Mouse (Mus musculus) ES-Bruce4 (cell line): ENCODE results near the gene Xrcc2. TPM values are rescaled to one million over a fixed set of nuclear protein-coding genes. Genes with fewer than 3 reads are reported as not detected.

ENCODE experiments used
- H3K27ac ChIP-seq: 2 replicates; pipeline ENCODE4 v1.5.1; 2012; ENCODE audit warnings: low read length, inconsistent platforms; ENCODE audit not compliant: insufficient read depth
- H3K27me3 ChIP-seq: 2 replicates; pipeline ENCODE4 v1.6.1; 2012; ENCODE audit warnings: mild to moderate bottlenecking, low read length, inconsistent platforms; ENCODE audit not compliant: control insufficient read depth, poor library complexity, insufficient read depth, severe bottlenecking
- H3K36me3 ChIP-seq: 2 replicates; pipeline ENCODE4 v1.6.1; 2012; ENCODE audit warnings: inconsistent platforms, mild to moderate bottlenecking, low read length, moderate library complexity; ENCODE audit not compliant: control insufficient read depth, poor library complexity, insufficient read depth, severe bottlenecking
- H3K4me1 ChIP-seq: one replicate; pipeline ENCODE4 v1.8.1; 2011; ENCODE audit warnings: low read length; ENCODE audit not compliant: control insufficient read depth, insufficient read depth
- H3K4me3 ChIP-seq: 2 replicates; pipeline ENCODE4 v1.5.1; 2011; ENCODE audit warnings: low read depth, mild to moderate bottlenecking, low read length
- H3K9ac ChIP-seq: 2 replicates; pipeline ENCODE4 v1.6.1; 2012; ENCODE audit warnings: low read depth, mild to moderate bottlenecking, inconsistent platforms; ENCODE audit not compliant: poor library complexity, severe bottlenecking
- H3K9me3 ChIP-seq: replicated peaks from 2 replicates; pipeline ENCODE4 v1.6.1; 2012; ENCODE audit warnings: mild to moderate bottlenecking, low read length, inconsistent platforms; ENCODE audit not compliant: control insufficient read depth, poor library complexity, insufficient read depth, severe bottlenecking
- CTCF ChIP-seq: IDR thresholded peaks from one replicate; pipeline ENCODE4 v1.8.1; 2011; ENCODE audit warnings: low read depth, low read length
- EP300 ChIP-seq: IDR thresholded peaks from 2 replicates; pipeline ENCODE4 v1.6.1; 2011; ENCODE audit warnings: low read depth, low read length; ENCODE audit not compliant: insufficient read depth
- POLR2A ChIP-seq: IDR thresholded peaks from one replicate; pipeline ENCODE4 v1.8.1; 2011; ENCODE audit warnings: low read length; ENCODE audit not compliant: insufficient read depth
- polyA plus RNA-seq: library from polyadenylated mRNA; stranded (reverse); fragments of >200 nt; gene quantifications from 2 replicates; pipeline ENCODE4 v1.2.4, GENCODE M21; 2011; ENCODE audit warnings: low read depth; ENCODE audit not compliant: missing spikeins, insufficient read depth, insufficient read length

The Xrcc2 gene
- polyA plus RNA-seq, 1 experiment: 22.1 TPM

GRCm38 (mm10) chr5:25645661-25646364 lies 59.8 kb downstream of the Xrcc2 start:
- Histone ChIP-seq H3K9me3 (no peaks in the 10 kb centered on the region), H3K4me1 (no peaks in the 10 kb centered on the region), H3K27me3 (no peaks in the 10 kb centered on the region), H3K9ac (no peak overlapping the region), H3K27ac (no peak overlapping the region), H3K4me3 (no peak overlapping the region), H3K36me3 (no peaks in the 10 kb centered on the region)
- TF ChIP-seq POLR2A: no peak
- no peak for TF ChIP-seq EP300
- TF ChIP-seq CTCF: no peak

GRCm38 (mm10) chr5:25644509-25644908 lies 61.1 kb downstream of the Xrcc2 start:
- Histone ChIP-seq H3K9ac (no peak overlapping the region), H3K27me3 (no peaks in the 10 kb centered on the region), H3K27ac (no peak overlapping the region), H3K4me1 (no peaks in the 10 kb centered on the region), H3K4me3 (no peak overlapping the region), H3K36me3 (no peaks in the 10 kb centered on the region), H3K9me3 (no peaks in the 10 kb centered on the region)
- TF ChIP-seq EP300 (no peak), CTCF (no peak)

- TF ChIP-seq POLR2A (no peak), EP300 (no peak), CTCF (no peak)
- Histone ChIP-seq H3K9me3 (no peaks in the 10 kb centered on the region), H3K4me1 (no peaks in the 10 kb centered on the region), H3K9ac (no peak overlapping the region), H3K36me3 (no peaks in the 10 kb centered on the region), H3K27ac (no peak overlapping the region), H3K4me3 (no peak overlapping the region), H3K27me3 (no peaks in the 10 kb centered on the region)
Observed at GRCm38 (mm10) chr5:25642741-25643140, 62.9 kb downstream of the Xrcc2 start.

Other genes with a start within 250 kb of the Xrcc2 start
- gene Kmt2c, start 207.0 kb downstream of the Xrcc2 start, polyA plus RNA-seq: 24.4 and 27.1 TPM in 2 replicates
- not detected in 2 replicates for gene Cct8l1, start 189.8 kb downstream of the Xrcc2 start, polyA plus RNA-seq
- 10.6 and 10.8 TPM in 2 replicates for gene Actr3b, start 54.2 kb upstream of the Xrcc2 start, polyA plus RNA-seq
- not detected in 2 replicates for gene Gm21663, start 236.6 kb upstream of the Xrcc2 start, polyA plus RNA-seq
- gene Gm21671, start 248.6 kb upstream of the Xrcc2 start, polyA plus RNA-seq: not detected in 2 replicates